Mouse (Mus musculus) testis, adult 2 months (tissue): ENCODE measurements around the gene Tmem156. TPM values are rescaled to one million over a fixed set of nuclear protein-coding genes. Genes with fewer than 3 reads are reported as not detected.

ENCODE experiments used
- H3K27ac ChIP-seq: fragments of 200-500 bp; 2 replicates; pipeline ENCODE4 v1.5.1; 2012; ENCODE audit warnings: low read depth, low read length; ENCODE audit not compliant: control insufficient read depth, insufficient read depth
- H3K27me3 ChIP-seq: fragments of 200-500 bp; 2 replicates; pipeline ENCODE4 v1.6.1; 2012; ENCODE audit warnings: mild to moderate bottlenecking, low read length, moderate library complexity; ENCODE audit not compliant: control insufficient read depth, insufficient read depth
- H3K36me3 ChIP-seq: fragments of 200-500 bp; 2 replicates; pipeline ENCODE4 v1.6.1; 2012; ENCODE audit warnings: mild to moderate bottlenecking, low read length; ENCODE audit not compliant: control insufficient read depth, insufficient read depth
- H3K4me1 ChIP-seq: fragments of 200-500 bp; 2 replicates; pipeline ENCODE4 v1.6.1; 2012; ENCODE audit warnings: low read length; ENCODE audit not compliant: control insufficient read depth, insufficient read depth
- H3K4me3 ChIP-seq: fragments of 200-500 bp; 2 replicates; pipeline ENCODE4 v1.5.1; 2012; ENCODE audit warnings: low read depth, mild to moderate bottlenecking, low read length, moderate library complexity, mixed read lengths; ENCODE audit not compliant: control insufficient read depth
- CTCF ChIP-seq: fragments of 200-500 bp; IDR thresholded peaks from 2 replicates; pipeline ENCODE4 v1.5.1; 2012; ENCODE audit warnings: low read depth, mild to moderate bottlenecking, inconsistent platforms, low read length, moderate library complexity; ENCODE audit not compliant: control insufficient read depth, insufficient read depth, insufficient replicate concordance
- POLR2A ChIP-seq: fragments of 200-500 bp; IDR thresholded peaks from 2 replicates; pipeline ENCODE4 v1.6.1; 2012; ENCODE audit warnings: low read depth, mild to moderate bottlenecking, inconsistent platforms, low read length, moderate library complexity; ENCODE audit not compliant: control insufficient read depth
- polyA plus RNA-seq: library from polyadenylated mRNA; depleted of rRNA; stranded (reverse); fragments of >200 nt; gene quantifications from 2 replicates; pipeline ENCODE4 v1.2.3, GENCODE M21; 2012

Gene Tmem156
- polyA plus RNA-seq, 1 experiment: 9.2 TPM

- TF ChIP-seq CTCF (no peak), POLR2A (no peak)
- Histone ChIP-seq H3K4me3 (no peak overlapping the region), H3K27me3 (no peaks in the 10 kb centered on the region), H3K4me1 (no peaks in the 10 kb centered on the region), H3K36me3 (no peaks in the 10 kb centered on the region), H3K27ac (no peak overlapping the region)
Measured at GRCm38 (mm10) chr5:65096805-65097204, 4.9 kb upstream of the Tmem156 start.

- no peaks in the 10 kb centered on the region for H3K4me1 ChIP-seq
- no peaks in the 10 kb centered on the region for H3K27me3 ChIP-seq
Measured at GRCm38 (mm10) chr5:65096082-65096481, 4.2 kb upstream of the Tmem156 start.

GRCm38 (mm10) chr5:65094902-65095545, 3.1 kb upstream of the Tmem156 start:
- no peak overlapping the region for H3K4me3 ChIP-seq
- no peak overlapping the region for H3K27ac ChIP-seq
- no peaks in the 10 kb centered on the region for H3K27me3 ChIP-seq
- TF ChIP-seq POLR2A: no peak
- no peak for TF ChIP-seq CTCF
- H3K36me3 ChIP-seq: no peaks in the 10 kb centered on the region
- H3K4me1 ChIP-seq: no peaks in the 10 kb centered on the region

More at GRCm38 (mm10) chr5:65096082-65096481, 4.2 kb upstream of the Tmem156 start:
- Histone ChIP-seq H3K4me3 (no peak overlapping the region), H3K27ac (no peak overlapping the region), H3K36me3 (no peaks in the 10 kb centered on the region)
- TF ChIP-seq POLR2A: no peak
- no peak for TF ChIP-seq CTCF

- no peak for TF ChIP-seq CTCF
- no peak for TF ChIP-seq POLR2A
- no peaks in the 10 kb centered on the region for H3K27me3 ChIP-seq
- H3K4me3 ChIP-seq: no peak overlapping the region
- H3K27ac ChIP-seq: no peak overlapping the region
- H3K36me3 ChIP-seq: no peaks in the 10 kb centered on the region
- H3K4me1 ChIP-seq: no peaks in the 10 kb centered on the region
Measured at GRCm38 (mm10) chr5:65093769-65094168, 1.8 kb upstream of the Tmem156 start.

- TF ChIP-seq CTCF: no peak
- no peak for TF ChIP-seq POLR2A
- H3K27ac ChIP-seq: no peak overlapping the region
- no peaks in the 10 kb centered on the region for H3K4me1 ChIP-seq
- H3K36me3 ChIP-seq: no peaks in the 10 kb centered on the region
- H3K27me3 ChIP-seq: no peaks in the 10 kb centered on the region
- no peak overlapping the region; the same call in 1 of the 2 replicates for H3K4me3 ChIP-seq
Measured at GRCm38 (mm10) chr5:65091184-65091858, 611 bp downstream of the Tmem156 start.

GRCm38 (mm10) chr5:65089707-65090106, 2.2 kb downstream of the Tmem156 start:
- Histone ChIP-seq H3K4me1 (no peaks in the 10 kb centered on the region), H3K27me3 (no peaks in the 10 kb centered on the region), H3K36me3 (no peaks in the 10 kb centered on the region), H3K4me3 (no peak overlapping the region), H3K27ac (no peak overlapping the region)
- no peak for TF ChIP-seq POLR2A
- TF ChIP-seq CTCF: no peak

- Histone ChIP-seq H3K27me3 (no peaks in the 10 kb centered on the region), H3K4me3 (no peak overlapping the region), H3K27ac (no peak overlapping the region), H3K4me1 (no peaks in the 10 kb centered on the region), H3K36me3 (no peaks in the 10 kb centered on the region)
- TF ChIP-seq POLR2A (no peak), CTCF (no peak)
Measured at GRCm38 (mm10) chr5:65086522-65086921, 5.4 kb downstream of the Tmem156 start.

GRCm38 (mm10) chr5:65081836-65082235, 10.1 kb downstream of the Tmem156 start:
- no peak for TF ChIP-seq POLR2A
- TF ChIP-seq CTCF: no peak
- Histone ChIP-seq H3K27me3 (no peaks in the 10 kb centered on the region), H3K4me3 (no peak overlapping the region), H3K36me3 (no peaks in the 10 kb centered on the region), H3K27ac (no peak overlapping the region), H3K4me1 (no peaks in the 10 kb centered on the region)
